Mouse (Mus musculus): ENCODE data around the gene Gnl3.

DNA sequence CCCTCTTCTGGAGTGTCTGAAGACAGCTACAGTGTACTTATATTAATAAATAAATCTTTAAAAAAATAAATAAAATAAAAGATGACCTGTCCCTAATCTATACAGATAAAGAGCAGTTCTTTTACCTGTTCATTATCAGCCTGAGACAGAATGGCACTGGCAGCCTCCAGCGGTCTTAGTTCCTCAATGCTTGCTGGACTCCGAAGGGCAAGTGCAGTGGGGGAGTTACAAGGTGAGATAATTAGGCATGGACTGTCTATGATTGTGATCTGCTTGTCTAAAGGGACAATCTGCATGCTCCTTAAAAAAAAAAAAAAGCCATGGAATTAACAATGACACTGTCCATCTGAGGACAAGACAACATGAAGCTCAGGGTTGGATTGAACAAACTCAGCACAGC, 5.0 kb downstream of the Gnl3 start:
- TF ChIP-seq CTCF (IDR thresholded peaks at IDR 0.05; ENCODE audit: low read depth) = no peak
- no peak for TF ChIP-seq EP300 (IDR thresholded peaks at IDR 0.05; ENCODE audit: low read depth)

Data from liver, postnatal 0 days (tissue).